Mouse (Mus musculus) limb, embryonic 11.5 days (tissue): ENCODE results near the gene Rnf123. TPM values are rescaled to one million over a fixed set of nuclear protein-coding genes. Genes with fewer than 3 reads are reported as not detected.

Source experiments
- ATAC-seq: fragments of 200-750 bp; cut with Nextera tagmentation; 2 replicates; pipeline ENCODE4 v1.8.0; 2017; ENCODE audit warnings: low read depth; ENCODE audit not compliant: insufficient number of reproducible peaks, low FRiP score, low TSS enrichment
- DNase-seq: peaks from one replicate; pipeline ENCODE4 v3.0.0-alpha.2; 2015; ENCODE audit warnings: low spot score
- H3K27ac ChIP-seq: fragments of 300-500 bp; sonication (generic); replicated peaks from 2 replicates; pipeline ENCODE4 v1.5.1; 2014; ENCODE audit warnings: low read depth, mild to moderate bottlenecking, low read length
- H3K27me3 ChIP-seq: fragments of 300-500 bp; sonication (generic); 2 replicates; pipeline ENCODE4 v1.6.1; 2014; ENCODE audit warnings: mild to moderate bottlenecking, low read length, mixed read lengths; ENCODE audit not compliant: control insufficient read depth, insufficient read depth
- H3K36me3 ChIP-seq: fragments of 300-500 bp; sonication (generic); 2 replicates; pipeline ENCODE4 v1.6.1; 2014; ENCODE audit warnings: mild to moderate bottlenecking, low read length, moderate library complexity, mixed read lengths; ENCODE audit not compliant: control insufficient read depth, insufficient read depth
- H3K4me1 ChIP-seq: fragments of 300-500 bp; sonication (generic); 2 replicates; pipeline ENCODE4 v1.6.1; 2014; ENCODE audit warnings: low read length, mixed read lengths; ENCODE audit not compliant: control insufficient read depth, insufficient read depth
- H3K4me2 ChIP-seq: fragments of 300-500 bp; sonication (generic); 2 replicates; pipeline ENCODE4 v1.6.1; 2014; ENCODE audit warnings: low read depth, mild to moderate bottlenecking, moderate library complexity; ENCODE audit not compliant: severe bottlenecking
- H3K4me3 ChIP-seq: fragments of 300-500 bp; sonication (generic); 2 replicates; pipeline ENCODE4 v1.5.1; 2014; ENCODE audit warnings: low read depth, low read length
- H3K9ac ChIP-seq: fragments of 300-500 bp; sonication (generic); 2 replicates; pipeline ENCODE4 v1.6.1; 2014; ENCODE audit warnings: mild to moderate bottlenecking, low read length
- H3K9me3 ChIP-seq: fragments of 300-500 bp; sonication (generic); 2 replicates; pipeline ENCODE4 v1.6.1; 2016; ENCODE audit warnings: low read length; ENCODE audit not compliant: control insufficient read depth
- whole genome bisulfite sequencing: fragments of 180-500 bp; shearing (Covaris S2); extraction: QIAGEN DNeasy Blood & Tissue Kit; methylation state at CpG from one replicate; pipeline ENCODE4 v1.1.7; 2014; 5-methylcytosine and 5-hydroxymethylcytosine counted together
- polyA plus RNA-seq: library from polyadenylated mRNA; unstranded; fragments of >200 nt; fragmentation: Nextera tagmentation; extraction: Ambion mirVana; gene quantifications from 2 replicates; pipeline ENCODE4 v1.2.1, GENCODE M21; 2014

The Rnf123 gene
- polyA plus RNA-seq, 1 experiment from 2014 or later: 26.4 TPM

- Histone ChIP-seq H3K4me1 (peaks cover 9% of the 10 kb centered on the region), H3K9ac (no peak overlapping the region), H3K36me3 (peaks cover 3% of the 10 kb centered on the region), H3K27ac (no peak overlapping the region), H3K27me3 (no peaks in the 10 kb centered on the region), H3K4me3 (peak overlapping the region; percentile 88; the same call in 1 of the 2 replicates), H3K4me2 (peak overlapping the region; percentile 93), H3K9me3 (no peaks in the 10 kb centered on the region)
- DNase-seq (peak; percentile 79), ATAC-seq (no peak)
- 11% methylated on average over 3 of the region's 3 CpGs for WGBS
Measured at GRCm38 (mm10) chr9:108095518-108095917, 12.4 kb upstream of the Rnf123 start.

GRCm38 (mm10) chr9:108094998-108095411 lies 11.9 kb upstream of the Rnf123 start:
- Histone ChIP-seq H3K27ac (0 out of 2 replicates have a peak overlapping the region, but pooled peaks have one; percentile 36), H3K36me3 (peaks cover 7% of the 10 kb centered on the region), H3K9me3 (no peaks in the 10 kb centered on the region), H3K27me3 (no peaks in the 10 kb centered on the region), H3K9ac (peak overlapping the region; percentile 55), H3K4me1 (peaks cover 9% of the 10 kb centered on the region), H3K4me2 (peak overlapping the region; percentile 93), H3K4me3 (peak overlapping the region; percentile 88)
- DNase-seq (peak; percentile 38), ATAC-seq (peak; percentile 19)
- WGBS: under 1% methylated on average over 16 of the region's 16 CpGs

- Histone ChIP-seq H3K36me3 (peaks cover 9% of the 10 kb centered on the region), H3K27me3 (no peaks in the 10 kb centered on the region), H3K4me1 (peaks cover 9% of the 10 kb centered on the region), H3K9me3 (no peaks in the 10 kb centered on the region), H3K27ac (peak within 1 kb of the TSS; percentile 82), H3K4me2 (peak within 1 kb of the TSS; percentile 93), H3K9ac (peak within 1 kb of the TSS; percentile 85), H3K4me3 (peak within 1 kb of the TSS; percentile 88)
- under 1% methylated on average over 52 of the region's 52 CpGs for WGBS
- peak; percentile 97 for DNase-seq
- peak; percentile 92 for ATAC-seq
Measured at GRCm38 (mm10) chr9:108094184-108094941, 11.2 kb upstream of the Rnf123 start, which contains the start of gene Apeh. Gene Apeh (minus strand): TSS chr9:108094606.

- ATAC-seq: no peak
- H3K4me3 ChIP-seq: peak overlapping the region; percentile 88
- peaks cover 14% of the 10 kb centered on the region for H3K36me3 ChIP-seq
- H3K27me3 ChIP-seq: no peaks in the 10 kb centered on the region
- H3K4me1 ChIP-seq: peaks cover 9% of the 10 kb centered on the region
- H3K9ac ChIP-seq: peak overlapping the region; percentile 85
- H3K27ac ChIP-seq: no peak overlapping the region
- WGBS: 79% methylated on average over 10 of the region's 10 CpGs
- DNase-seq: no peak
- peak overlapping the region; percentile 93 for H3K4me2 ChIP-seq
- H3K9me3 ChIP-seq: no peaks in the 10 kb centered on the region
Measured at GRCm38 (mm10) chr9:108093586-108093985, 10.4 kb upstream of the Rnf123 start.

GRCm38 (mm10) chr9:108090611-108091120 lies 7.5 kb upstream of the Rnf123 start:
- Histone ChIP-seq H3K9ac (no peak overlapping the region), H3K4me2 (no peak overlapping the region), H3K36me3 (peaks cover 16% of the 10 kb centered on the region), H3K27ac (no peak overlapping the region), H3K9me3 (no peaks in the 10 kb centered on the region), H3K4me3 (no peak overlapping the region), H3K4me1 (peaks cover 9% of the 10 kb centered on the region), H3K27me3 (no peaks in the 10 kb centered on the region)
- DNase-seq (no peak), ATAC-seq (no peak)
- 95% methylated on average over 7 of the region's 7 CpGs for WGBS

- Histone ChIP-seq H3K27me3 (peaks cover 26% of the 10 kb centered on the region), H3K4me1 (peaks cover 3% of the 10 kb centered on the region; the same call in 1 of the 2 replicates), H3K27ac (no peak overlapping the region), H3K4me3 (no peak overlapping the region), H3K9me3 (no peaks in the 10 kb centered on the region), H3K4me2 (no peak overlapping the region), H3K36me3 (peaks cover 17% of the 10 kb centered on the region), H3K9ac (no peak overlapping the region)
- 96% methylated on average over 4 of the region's 4 CpGs for WGBS
- ATAC-seq (no peak), DNase-seq (no peak)
Measured at GRCm38 (mm10) chr9:108085261-108085660, 2.1 kb upstream of the Rnf123 start.

GRCm38 (mm10) chr9:108083561-108083960 lies 415 bp upstream of the Rnf123 start:
- H3K4me1 ChIP-seq: peaks cover 6% of the 10 kb centered on the region; the same call in 1 of the 2 replicates
- peaks cover 7% of the 10 kb centered on the region; the same call in 1 of the 2 replicates for H3K36me3 ChIP-seq
- 82% methylated on average over 6 of the region's 6 CpGs for WGBS
- no peak overlapping the region for H3K4me3 ChIP-seq
- H3K4me2 ChIP-seq: no peak overlapping the region
- no peak overlapping the region for H3K9ac ChIP-seq
- peaks cover 26% of the 10 kb centered on the region for H3K27me3 ChIP-seq
- ATAC-seq: no peak
- DNase-seq: no peak
- H3K9me3 ChIP-seq: no peaks in the 10 kb centered on the region
- H3K27ac ChIP-seq: no peak overlapping the region

GRCm38 (mm10) chr9:108082549-108082948 lies 597 bp downstream of the Rnf123 start:
- Histone ChIP-seq H3K4me2 (peak overlapping the region; percentile 36; the same call in 1 of the 2 replicates), H3K9me3 (no peaks in the 10 kb centered on the region), H3K36me3 (peaks cover 5% of the 10 kb centered on the region; the same call in 1 of the 2 replicates), H3K4me1 (peaks cover 10% of the 10 kb centered on the region), H3K27ac (no peak overlapping the region), H3K4me3 (0 out of 2 replicates have a peak overlapping the region, but pooled peaks have one; percentile 10), H3K9ac (no peak overlapping the region), H3K27me3 (peaks cover 26% of the 10 kb centered on the region)
- DNase-seq (no peak), ATAC-seq (no peak)
- WGBS: 5% methylated on average over 19 of the region's 19 CpGs
